Mouse (Mus musculus): ENCODE data around the gene Kcnab1. TPM values are rescaled to one million over a fixed set of nuclear protein-coding genes. Genes with fewer than 3 reads are reported as not detected.

Gene Kcnab1
- polyA plus RNA-seq, 1 experiment, result not detected

GRCm38 (mm10) chr3:65360163-65360969 lies 251.2 kb downstream of the Kcnab1 start:
- Histone ChIP-seq H3K9me3 (replicated peaks; ENCODE audit: control insufficient read depth, insufficient read depth, low read length, poor library complexity, severe bottlenecking) (no peaks in the 10 kb centered on the region), H3K27ac (ENCODE audit: insufficient read depth, low read length) (no peak overlapping the region), H3K27me3 (ENCODE audit: control insufficient read depth, insufficient read depth, low read length, poor library complexity, severe bottlenecking) (no peaks in the 10 kb centered on the region), H3K36me3 (ENCODE audit: control insufficient read depth, insufficient read depth, low read length, poor library complexity, severe bottlenecking) (no peaks in the 10 kb centered on the region), H3K4me1 (ENCODE audit: control insufficient read depth, insufficient read depth, low read length) (no peaks in the 10 kb centered on the region), H3K4me3 (ENCODE audit: low read depth, low read length) (no peak overlapping the region), H3K9ac (ENCODE audit: low read depth, poor library complexity, severe bottlenecking) (no peak overlapping the region)
- TF ChIP-seq CTCF (IDR thresholded peaks at IDR 0.05; ENCODE audit: low read depth, low read length) (no peak), POLR2A (IDR thresholded peaks at IDR 0.05; ENCODE audit: insufficient read depth, low read length) (no peak)

DNA sequence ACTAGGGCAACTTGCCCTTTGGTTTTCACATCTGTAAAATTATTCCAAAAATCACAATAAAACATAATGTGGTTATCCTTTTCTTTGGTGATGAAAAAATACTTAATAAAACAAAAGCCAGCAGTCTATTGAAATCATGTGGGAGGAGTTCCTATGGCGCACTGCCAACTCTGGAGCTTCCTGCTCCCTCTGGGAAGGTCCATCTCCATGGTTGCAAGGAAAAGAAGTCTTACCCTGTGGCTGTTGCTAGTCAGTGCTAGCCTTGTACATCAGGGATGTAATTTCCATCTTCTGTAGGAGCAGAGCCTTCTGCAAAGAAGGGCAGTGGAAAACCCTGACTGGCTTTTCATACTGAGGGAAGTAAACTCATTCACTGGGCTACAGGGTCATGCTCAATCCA lies 254.3 kb downstream of the Kcnab1 start:
- TF ChIP-seq POLR2A (IDR thresholded peaks at IDR 0.05; ENCODE audit: insufficient read depth, low read length) (no peak), EP300 (IDR thresholded peaks at IDR 0.05; ENCODE audit: insufficient read depth, low read depth, low read length) (no peak), CTCF (IDR thresholded peaks at IDR 0.05; ENCODE audit: low read depth, low read length) (no peak)
- Histone ChIP-seq H3K9me3 (replicated peaks; ENCODE audit: control insufficient read depth, insufficient read depth, low read length, poor library complexity, severe bottlenecking) (no peaks in the 10 kb centered on the region), H3K4me3 (ENCODE audit: low read depth, low read length) (no peak overlapping the region), H3K9ac (ENCODE audit: low read depth, poor library complexity, severe bottlenecking) (no peak overlapping the region), H3K4me1 (ENCODE audit: control insufficient read depth, insufficient read depth, low read length) (no peaks in the 10 kb centered on the region), H3K27ac (ENCODE audit: insufficient read depth, low read length) (no peak overlapping the region), H3K36me3 (ENCODE audit: control insufficient read depth, insufficient read depth, low read length, poor library complexity, severe bottlenecking) (no peaks in the 10 kb centered on the region), H3K27me3 (ENCODE audit: control insufficient read depth, insufficient read depth, low read length, poor library complexity, severe bottlenecking) (no peaks in the 10 kb centered on the region)

GRCm38 (mm10) chr3:65365184-65365583 lies 256.0 kb downstream of the Kcnab1 start:
- no peak for TF ChIP-seq POLR2A (IDR thresholded peaks at IDR 0.05; ENCODE audit: insufficient read depth, low read length)
- no peak for TF ChIP-seq CTCF (IDR thresholded peaks at IDR 0.05; ENCODE audit: low read depth, low read length)
- TF ChIP-seq EP300 (IDR thresholded peaks at IDR 0.05; ENCODE audit: insufficient read depth, low read depth, low read length), result no peak
- Histone ChIP-seq H3K9me3 (replicated peaks; ENCODE audit: control insufficient read depth, insufficient read depth, low read length, poor library complexity, severe bottlenecking) (no peaks in the 10 kb centered on the region), H3K36me3 (ENCODE audit: control insufficient read depth, insufficient read depth, low read length, poor library complexity, severe bottlenecking) (no peaks in the 10 kb centered on the region), H3K27me3 (ENCODE audit: control insufficient read depth, insufficient read depth, low read length, poor library complexity, severe bottlenecking) (no peaks in the 10 kb centered on the region), H3K27ac (ENCODE audit: insufficient read depth, low read length) (no peak overlapping the region), H3K4me1 (ENCODE audit: control insufficient read depth, insufficient read depth, low read length) (no peaks in the 10 kb centered on the region), H3K9ac (ENCODE audit: low read depth, poor library complexity, severe bottlenecking) (no peak overlapping the region), H3K4me3 (ENCODE audit: low read depth, low read length) (no peak overlapping the region)

- no peak for TF ChIP-seq POLR2A (IDR thresholded peaks at IDR 0.05; ENCODE audit: insufficient read depth, low read length)
- no peak for TF ChIP-seq CTCF (IDR thresholded peaks at IDR 0.05; ENCODE audit: low read depth, low read length)
- TF ChIP-seq EP300 (IDR thresholded peaks at IDR 0.05; ENCODE audit: insufficient read depth, low read depth, low read length), result no peak
- no peak overlapping the region for H3K27ac ChIP-seq (ENCODE audit: insufficient read depth, low read length)
- H3K9ac ChIP-seq (ENCODE audit: low read depth, poor library complexity, severe bottlenecking), result no peak overlapping the region
- no peaks in the 10 kb centered on the region for H3K4me1 ChIP-seq (ENCODE audit: control insufficient read depth, insufficient read depth, low read length)
- no peaks in the 10 kb centered on the region for H3K36me3 ChIP-seq (ENCODE audit: control insufficient read depth, insufficient read depth, low read length, poor library complexity, severe bottlenecking)
- H3K9me3 ChIP-seq (replicated peaks; ENCODE audit: control insufficient read depth, insufficient read depth, low read length, poor library complexity, severe bottlenecking), result no peaks in the 10 kb centered on the region
- no peaks in the 10 kb centered on the region for H3K27me3 ChIP-seq (ENCODE audit: control insufficient read depth, insufficient read depth, low read length, poor library complexity, severe bottlenecking)
- H3K4me3 ChIP-seq (ENCODE audit: low read depth, low read length), result no peak overlapping the region
Observed at GRCm38 (mm10) chr3:65365921-65366710, 256.9 kb downstream of the Kcnab1 start.

GRCm38 (mm10) chr3:65367944-65368343 lies 258.8 kb downstream of the Kcnab1 start:
- Histone ChIP-seq H3K9ac (ENCODE audit: low read depth, poor library complexity, severe bottlenecking) (no peak overlapping the region), H3K4me3 (ENCODE audit: low read depth, low read length) (no peak overlapping the region), H3K4me1 (ENCODE audit: control insufficient read depth, insufficient read depth, low read length) (no peaks in the 10 kb centered on the region), H3K27me3 (ENCODE audit: control insufficient read depth, insufficient read depth, low read length, poor library complexity, severe bottlenecking) (no peaks in the 10 kb centered on the region), H3K27ac (ENCODE audit: insufficient read depth, low read length) (no peak overlapping the region), H3K36me3 (ENCODE audit: control insufficient read depth, insufficient read depth, low read length, poor library complexity, severe bottlenecking) (no peaks in the 10 kb centered on the region; the same call in 1 of the 2 replicates), H3K9me3 (replicated peaks; ENCODE audit: control insufficient read depth, insufficient read depth, low read length, poor library complexity, severe bottlenecking) (no peaks in the 10 kb centered on the region)
- TF ChIP-seq CTCF (IDR thresholded peaks at IDR 0.05; ENCODE audit: low read depth, low read length) (no peak), EP300 (IDR thresholded peaks at IDR 0.05; ENCODE audit: insufficient read depth, low read depth, low read length) (no peak)

GRCm38 (mm10) chr3:65372552-65372951 lies 263.4 kb downstream of the Kcnab1 start:
- H3K4me3 ChIP-seq (ENCODE audit: low read depth, low read length), result no peak overlapping the region
- H3K27me3 ChIP-seq (ENCODE audit: control insufficient read depth, insufficient read depth, low read length, poor library complexity, severe bottlenecking), result no peaks in the 10 kb centered on the region
- H3K36me3 ChIP-seq (ENCODE audit: control insufficient read depth, insufficient read depth, low read length, poor library complexity, severe bottlenecking), result peaks cover 3% of the 10 kb centered on the region; the same call in 1 of the 2 replicates
- H3K9me3 ChIP-seq (replicated peaks; ENCODE audit: control insufficient read depth, insufficient read depth, low read length, poor library complexity, severe bottlenecking), result no peaks in the 10 kb centered on the region
- no peak overlapping the region for H3K9ac ChIP-seq (ENCODE audit: low read depth, poor library complexity, severe bottlenecking)
- no peak overlapping the region for H3K27ac ChIP-seq (ENCODE audit: insufficient read depth, low read length)
- H3K4me1 ChIP-seq (ENCODE audit: control insufficient read depth, insufficient read depth, low read length), result no peaks in the 10 kb centered on the region
- no peak for TF ChIP-seq POLR2A (IDR thresholded peaks at IDR 0.05; ENCODE audit: insufficient read depth, low read length)
- TF ChIP-seq EP300 (IDR thresholded peaks at IDR 0.05; ENCODE audit: insufficient read depth, low read depth, low read length), result no peak
- no peak for TF ChIP-seq CTCF (IDR thresholded peaks at IDR 0.05; ENCODE audit: low read depth, low read length)
